Mouse (Mus musculus): ENCODE measurements around the gene Syt5.

DNA sequence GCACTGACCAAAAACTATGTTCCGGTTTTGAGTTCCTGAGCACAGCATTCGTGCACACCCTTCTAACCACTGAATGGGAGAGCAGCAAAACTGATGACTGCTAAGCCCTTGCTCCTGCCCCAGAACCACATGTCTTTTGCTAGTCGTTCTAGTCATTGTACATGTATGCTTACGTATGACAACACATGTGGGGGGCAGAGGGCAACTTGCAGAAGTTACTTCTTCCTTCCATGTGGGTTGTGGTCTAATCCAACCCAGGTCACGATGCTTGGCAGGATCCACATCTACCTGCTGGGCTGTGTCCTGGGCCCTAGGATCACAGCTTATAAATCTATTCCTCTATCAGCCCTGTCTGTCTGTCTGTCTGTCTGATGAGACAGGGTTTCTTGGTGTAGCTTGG is 43.5 kb downstream of the Syt5 start:
- TF ChIP-seq CTCF (conservative IDR thresholded peaks at IDR 0.05; ENCODE audit: low read length) (no peak), POU5F1 (IDR thresholded peaks at IDR 0.05; ENCODE audit: borderline replicate concordance, low read length) (no peak)
